Mouse (Mus musculus): ENCODE results near the gene E130208F15Rik.

E130208F15Rik gene

GRCm38 (mm10) chr7:30321539-30322284, at the start of gene E130208F15Rik:
Gene E130208F15Rik, plus strand, starts transcription at chr7:30321740.
- peak; percentile 90 for DNase-seq (ENCODE audit: low read depth, low spot score)

- no peak for DNase-seq (ENCODE audit: low read depth, low spot score)
Measured at GRCm38 (mm10) chr7:30274383-30274782, 47.2 kb upstream of the E130208F15Rik start.

GRCm38 (mm10) chr7:30278911-30279310, 42.6 kb upstream of the E130208F15Rik start:
- no peak for DNase-seq (ENCODE audit: low read depth, low spot score)

GRCm38 (mm10) chr7:30279536-30279935, 42.0 kb upstream of the E130208F15Rik start:
- DNase-seq (ENCODE audit: low read depth, low spot score) = peak; percentile 89

GRCm38 (mm10) chr7:30279951-30280669, 41.4 kb upstream of the E130208F15Rik start, which contains the start of the genes Thap8 and Wdr62:
Gene Thap8, plus strand, starts transcription at chr7:30280094.
Gene Wdr62, minus strand, starts transcription at chr7:30280419.
- peak; percentile 98 for DNase-seq (ENCODE audit: low read depth, low spot score)

GRCm38 (mm10) chr7:30280670-30281138, 40.8 kb upstream of the E130208F15Rik start:
- peak; percentile 95 for DNase-seq (ENCODE audit: low read depth, low spot score)

- DNase-seq (ENCODE audit: low read depth, low spot score) = no peak
Measured at GRCm38 (mm10) chr7:30281522-30281921, 40.0 kb upstream of the E130208F15Rik start.

- no peak for DNase-seq (ENCODE audit: low read depth, low spot score)
Measured at GRCm38 (mm10) chr7:30282740-30283139, 38.8 kb upstream of the E130208F15Rik start.

- peak; percentile 52 for DNase-seq (ENCODE audit: low read depth, low spot score)
Measured at GRCm38 (mm10) chr7:30286701-30287410, 34.7 kb upstream of the E130208F15Rik start.

GRCm38 (mm10) chr7:30288046-30288445, 33.5 kb upstream of the E130208F15Rik start:
- DNase-seq (ENCODE audit: low read depth, low spot score) = no peak

GRCm38 (mm10) chr7:30289071-30289713, 32.3 kb upstream of the E130208F15Rik start:
- DNase-seq (ENCODE audit: low read depth, low spot score) = no peak

GRCm38 (mm10) chr7:30289714-30290399, 31.7 kb upstream of the E130208F15Rik start:
- DNase-seq (ENCODE audit: low read depth, low spot score) = no peak

GRCm38 (mm10) chr7:30291215-30292131, 30.1 kb upstream of the E130208F15Rik start, which contains the start of gene Clip3:
Gene Clip3, plus strand, starts transcription at chr7:30291728.
- peak; percentile 73 for DNase-seq (ENCODE audit: low read depth, low spot score)

GRCm38 (mm10) chr7:30293795-30294194, 27.7 kb upstream of the E130208F15Rik start:
- no peak for DNase-seq (ENCODE audit: low read depth, low spot score)

GRCm38 (mm10) chr7:30294296-30294695, 27.2 kb upstream of the E130208F15Rik start:
- no peak for DNase-seq (ENCODE audit: low read depth, low spot score)

GRCm38 (mm10) chr7:30295103-30295502, 26.4 kb upstream of the E130208F15Rik start:
- peak; percentile 70 for DNase-seq (ENCODE audit: low read depth, low spot score)

GRCm38 (mm10) chr7:30296816-30297215, 24.7 kb upstream of the E130208F15Rik start:
- DNase-seq (ENCODE audit: low read depth, low spot score) = no peak

- DNase-seq (ENCODE audit: low read depth, low spot score) = peak; percentile 76
Measured at GRCm38 (mm10) chr7:30297266-30297665, 24.3 kb upstream of the E130208F15Rik start.

- peak; percentile 78 for DNase-seq (ENCODE audit: low read depth, low spot score)
Measured at GRCm38 (mm10) chr7:30300914-30301313, 20.6 kb upstream of the E130208F15Rik start.
